Mouse (Mus musculus): ENCODE results near the gene Maats1. TPM values are rescaled to one million over a fixed set of nuclear protein-coding genes. Genes with fewer than 3 reads are reported as not detected.

Maats1 gene
- polyA plus RNA-seq, 2 experiments from 2014 or later: 0.24 TPM; not detected in 1

DNA sequence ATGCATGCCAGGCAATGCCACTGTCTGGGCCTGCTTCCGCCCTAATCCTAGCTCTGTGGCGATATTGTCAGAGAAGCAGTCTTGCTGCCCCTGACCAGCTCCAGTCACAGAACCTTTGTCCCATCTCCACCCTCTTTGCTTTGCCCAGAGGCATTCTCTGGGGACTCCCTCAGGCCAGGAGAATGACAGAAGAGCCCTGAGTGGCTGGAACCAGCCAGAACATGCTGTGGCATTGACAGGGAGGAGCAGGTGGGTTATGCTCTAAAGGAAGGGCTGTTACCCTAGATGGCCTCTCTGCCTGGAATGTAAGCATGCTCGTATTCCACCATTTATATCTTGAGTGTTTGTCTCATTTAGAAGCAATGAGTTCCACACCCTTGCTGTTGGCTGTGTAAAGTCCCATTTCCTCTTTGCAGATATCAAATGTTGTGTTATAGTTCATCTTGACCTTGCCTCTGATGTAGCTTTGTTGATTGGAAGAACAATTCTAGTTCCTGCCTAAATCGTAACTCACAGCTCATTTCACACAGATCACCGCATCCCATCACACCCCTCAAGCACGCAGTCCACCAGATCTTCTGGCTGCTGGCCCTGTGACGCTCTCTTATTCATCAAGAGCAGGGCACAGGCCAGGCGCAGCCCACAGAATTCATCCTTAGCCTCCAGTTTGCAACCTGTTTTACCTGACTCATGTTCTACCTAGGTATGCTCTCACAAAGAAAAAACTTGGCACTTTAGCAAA lies 28.9 kb upstream of the Maats1 start:
- no peak for ATAC-seq

DNA sequence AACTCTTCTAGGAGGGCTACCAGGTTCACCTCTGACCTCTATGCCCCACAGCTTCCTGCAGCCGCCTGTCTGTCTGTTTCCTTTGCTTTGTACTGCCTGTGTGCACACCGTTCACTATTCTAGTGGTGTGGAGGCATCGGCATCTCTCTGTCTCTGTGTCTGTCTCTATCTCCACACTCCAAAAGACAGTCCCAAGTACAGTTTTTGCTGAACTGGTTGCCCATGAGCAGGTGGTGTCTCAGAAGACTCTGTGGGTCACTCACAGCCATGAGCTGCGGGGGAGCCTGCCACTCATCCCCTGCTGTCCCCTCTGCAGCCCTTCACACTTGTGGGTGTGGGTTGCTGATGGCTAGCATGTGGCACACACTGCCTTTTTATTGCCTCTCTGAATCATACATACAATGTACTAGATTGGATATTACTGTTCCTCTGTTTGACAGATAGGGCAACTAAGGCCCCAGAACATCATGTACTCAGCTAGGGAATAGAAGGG lies 28.1 kb upstream of the Maats1 start:
- ATAC-seq: no peak

- ATAC-seq: no peak
These were observed 27.5 kb upstream of the Maats1 start for GRCm38 (mm10) chr16:38369431-38369830.

GRCm38 (mm10) chr16:38369000-38369399 lies 27.1 kb upstream of the Maats1 start:
- no peak for ATAC-seq

DNA sequence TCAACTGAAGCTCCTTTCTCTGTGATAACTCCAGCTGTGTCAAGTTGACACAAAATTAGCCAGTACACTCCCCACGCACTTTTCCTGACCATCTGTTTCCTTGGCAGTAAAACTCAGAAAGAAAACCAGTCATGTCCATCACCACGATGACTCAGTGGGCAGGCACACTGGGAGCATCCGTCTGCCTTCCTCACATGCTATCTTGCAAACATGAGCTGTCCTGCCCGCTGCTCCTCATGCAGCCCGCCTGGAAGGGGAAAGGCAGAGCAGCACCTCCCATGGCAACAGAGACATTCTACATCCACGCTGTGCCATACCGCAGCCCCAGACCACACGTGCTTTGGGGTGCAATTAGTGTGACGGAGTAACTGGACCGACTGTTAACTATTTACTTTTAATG lies 26.4 kb upstream of the Maats1 start:
- ATAC-seq: no peak

DNA sequence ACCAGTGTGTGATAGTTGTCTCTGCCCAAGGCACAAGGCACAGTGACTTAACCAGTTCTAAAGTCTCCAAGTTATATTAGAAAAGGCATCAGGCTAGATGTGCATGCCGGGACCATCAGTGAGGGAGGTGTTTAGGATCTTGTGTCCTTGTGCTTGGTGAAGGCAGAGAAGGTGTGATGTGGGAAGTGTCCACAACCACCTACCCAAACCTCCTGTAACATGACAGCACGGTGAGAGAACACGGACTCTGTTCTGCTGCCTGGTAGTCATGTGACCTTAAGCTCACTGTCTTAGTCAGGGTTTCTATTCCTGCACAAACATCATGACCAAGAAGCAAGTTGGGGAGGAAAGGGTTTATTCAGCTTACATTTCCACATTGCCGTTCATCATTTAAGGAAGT lies 24.3 kb upstream of the Maats1 start:
- ATAC-seq: no peak

DNA sequence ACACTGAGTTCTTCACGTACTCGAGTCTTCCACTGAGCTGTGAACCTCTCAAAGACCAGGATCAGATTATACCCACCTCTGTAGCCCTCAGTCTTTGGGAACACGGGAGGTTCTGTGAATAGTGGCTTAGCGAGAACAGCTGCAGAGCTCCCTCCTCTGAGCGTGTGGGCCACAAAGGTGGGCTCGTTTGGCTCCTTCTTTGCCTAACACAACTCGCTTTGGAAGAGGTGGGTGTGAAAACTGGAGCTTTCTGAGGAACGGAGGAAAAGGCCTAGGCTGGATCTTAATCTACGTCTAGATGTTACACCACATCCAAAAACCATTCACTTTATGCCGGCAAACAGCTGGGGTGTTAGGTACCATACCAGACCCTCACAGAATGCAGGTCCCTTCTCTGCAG lies 23.4 kb upstream of the Maats1 start:
- no peak for ATAC-seq

GRCm38 (mm10) chr16:38363657-38364056 lies 21.7 kb upstream of the Maats1 start:
- ATAC-seq: no peak

DNA sequence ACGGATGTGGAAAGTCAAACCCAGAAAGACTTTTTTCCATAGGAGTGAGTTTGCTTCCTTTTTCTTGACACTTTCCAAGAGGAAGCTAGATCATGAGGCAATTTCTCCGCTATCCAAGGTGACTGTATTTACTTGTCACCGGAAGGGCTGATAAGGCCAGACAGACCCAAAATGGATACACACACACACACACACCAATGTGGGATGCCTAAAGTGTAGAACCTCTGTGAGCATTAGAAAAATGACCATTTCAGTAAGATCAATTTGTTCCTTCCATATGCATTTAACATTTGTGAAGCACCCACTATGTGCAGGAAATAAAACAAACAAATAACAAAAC lies 21.3 kb upstream of the Maats1 start:
- no peak for ATAC-seq

DNA sequence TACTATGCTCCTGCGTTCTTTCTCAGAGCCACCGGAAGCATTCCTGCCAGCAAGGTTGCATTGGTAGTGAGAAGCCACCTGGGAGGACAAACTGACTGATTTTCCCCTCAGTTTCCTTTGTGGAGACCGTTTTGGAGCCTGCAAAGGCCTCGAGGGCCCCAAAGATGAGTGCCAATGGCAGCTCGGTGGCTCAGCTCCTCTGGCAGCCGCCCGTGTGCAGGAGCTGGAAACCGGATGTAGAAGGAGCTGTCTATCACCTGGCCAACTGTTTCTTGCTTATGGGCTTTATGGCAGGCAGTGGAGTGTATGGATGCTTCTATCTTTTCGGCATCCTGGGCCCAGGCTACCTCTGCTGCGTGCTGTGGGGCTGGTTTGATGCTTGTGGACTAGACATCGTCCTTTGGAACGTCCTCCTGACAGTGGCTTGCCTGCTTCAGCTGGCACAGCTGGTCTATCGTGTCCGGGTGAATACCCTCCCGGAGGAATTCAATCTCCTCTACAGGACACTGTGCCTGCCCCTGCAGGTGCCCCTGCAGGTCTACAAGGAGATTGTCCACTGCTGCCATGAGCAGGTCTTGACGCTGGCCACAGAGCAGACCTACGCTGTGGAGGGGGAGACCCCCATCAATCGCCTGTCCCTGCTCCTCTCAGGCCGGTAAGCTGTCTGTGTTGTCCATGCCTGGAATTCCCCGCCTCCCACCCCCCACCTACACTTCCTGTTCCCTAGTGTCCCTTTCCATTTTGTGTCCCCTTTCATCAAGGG lies 20.7 kb upstream of the Maats1 start:
- ATAC-seq: no peak

GRCm38 (mm10) chr16:38361933-38362332 lies 20.0 kb upstream of the Maats1 start, which contains the start of gene Popdc2:
Popdc2 (plus strand) TSS chr16:38362209.
- ATAC-seq: no peak

DNA sequence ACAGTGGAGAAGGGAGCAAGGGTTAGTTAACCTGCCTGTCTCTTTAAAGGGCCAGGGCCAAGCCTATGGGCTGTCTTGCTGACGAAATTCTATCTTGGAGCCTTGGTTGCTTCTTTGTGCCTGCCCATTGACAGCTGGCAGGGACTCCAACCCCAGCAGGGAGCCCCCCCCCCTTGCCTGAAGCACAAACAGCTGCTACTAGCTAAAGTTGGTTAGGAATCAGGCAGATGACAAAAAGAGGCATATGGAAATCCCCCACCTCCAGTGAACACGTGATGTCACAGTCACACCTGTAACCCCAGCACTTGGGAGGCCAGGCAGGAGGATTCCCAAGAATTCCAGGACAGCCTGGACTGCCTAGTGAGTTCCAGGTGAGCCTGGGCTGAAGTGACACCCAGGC lies 18.4 kb upstream of the Maats1 start:
- ATAC-seq: peak; percentile 35

DNA sequence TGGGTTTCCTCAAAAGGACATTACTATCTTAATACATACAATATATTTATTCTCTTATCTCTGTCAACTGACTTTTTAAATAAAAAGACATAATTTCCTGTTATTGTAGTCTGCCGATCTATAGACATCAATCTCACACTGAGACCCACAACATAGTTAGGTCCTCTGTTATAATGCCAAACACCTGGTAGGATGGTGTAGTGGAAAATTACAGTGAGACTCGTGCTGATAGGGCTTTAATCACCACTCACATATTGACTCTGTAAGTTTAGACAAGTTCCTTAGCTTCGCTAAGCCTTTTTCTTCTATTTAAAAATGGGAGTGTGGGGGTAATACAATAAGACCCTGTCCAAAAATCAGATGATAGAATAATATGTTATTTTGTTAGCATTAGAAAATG lies 17.9 kb upstream of the Maats1 start:
- ATAC-seq: peak; percentile 52

- no peak for ATAC-seq
These were observed 17.3 kb upstream of the Maats1 start for GRCm38 (mm10) chr16:38359241-38359640.

GRCm38 (mm10) chr16:38358256-38358812 lies 16.4 kb upstream of the Maats1 start:
- no peak for ATAC-seq

DNA sequence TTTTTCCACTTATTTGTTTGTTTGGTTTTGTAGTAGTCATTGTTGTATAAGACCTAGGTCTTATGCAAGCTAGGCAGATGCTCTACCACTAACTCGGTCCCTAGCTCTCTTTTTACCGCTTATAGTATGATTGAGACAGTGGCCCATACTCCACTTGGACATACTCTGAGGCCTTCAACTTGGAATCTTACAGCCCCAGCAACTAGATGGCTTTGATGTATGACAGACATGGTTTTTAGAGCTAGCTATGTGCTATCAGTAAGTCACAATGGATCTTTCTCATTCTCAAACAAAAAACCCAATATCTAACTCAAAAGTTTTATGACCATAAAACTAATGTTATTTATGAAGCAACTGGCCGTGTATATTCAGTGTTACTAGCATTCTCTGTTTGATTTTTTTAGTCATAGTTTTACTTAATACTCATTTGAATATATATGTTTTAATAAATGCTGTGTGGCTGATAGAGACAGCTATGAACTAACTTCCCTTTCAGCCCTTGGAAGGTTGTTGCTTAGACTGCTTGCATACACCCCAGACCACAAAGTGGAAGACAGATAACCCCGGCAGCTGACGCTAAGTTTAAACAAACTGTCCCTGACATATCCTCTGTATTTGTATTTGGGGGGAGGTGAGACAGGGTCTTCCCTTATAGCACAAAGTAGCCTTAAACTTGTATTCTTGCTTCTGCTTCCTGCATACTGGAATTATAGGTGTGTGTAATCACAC lies 12.4 kb upstream of the Maats1 start:
- ATAC-seq: no peak

- ATAC-seq: peak; percentile 50
These were observed 11.7 kb upstream of the Maats1 start for GRCm38 (mm10) chr16:38353642-38354041.

DNA sequence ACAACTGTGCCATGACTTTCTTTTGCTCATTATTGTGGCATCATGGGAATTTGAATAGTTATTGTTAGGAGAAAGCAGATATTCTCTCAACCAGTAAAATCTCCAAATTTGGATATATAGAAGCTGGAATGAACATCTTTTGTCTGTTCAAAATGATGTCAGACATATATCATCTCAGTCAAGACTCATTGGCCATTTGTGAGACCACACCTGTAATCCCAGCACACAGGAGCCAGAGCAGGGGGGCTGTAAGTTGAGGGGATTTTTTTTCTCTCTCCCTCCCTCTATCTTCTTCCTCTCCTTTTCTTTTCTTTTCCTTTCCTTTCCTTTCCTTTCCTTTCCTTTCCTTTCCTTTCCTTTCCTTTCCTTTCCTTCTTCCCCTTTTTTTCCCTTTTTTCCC lies 10.9 kb upstream of the Maats1 start:
- peak; percentile 69 for ATAC-seq

DNA sequence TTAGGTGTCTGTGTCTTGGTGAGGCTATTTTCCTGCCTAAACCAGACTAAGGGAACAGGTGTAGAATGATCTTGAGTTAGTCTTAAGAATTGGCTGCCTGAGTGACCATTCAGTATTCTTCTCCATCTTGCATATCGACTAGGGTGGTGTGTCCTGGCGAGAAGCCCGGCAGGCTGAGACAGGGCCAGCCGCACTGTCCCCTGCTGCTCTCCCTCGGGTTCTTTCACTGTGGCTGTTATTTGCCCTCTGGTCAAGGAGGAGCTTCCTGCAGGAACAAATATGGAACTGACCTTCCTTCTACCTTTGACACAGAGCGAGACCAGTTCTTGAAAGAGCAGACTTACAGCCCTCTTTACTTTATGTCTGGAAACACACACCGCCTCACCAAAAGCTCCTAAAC lies 10.1 kb upstream of the Maats1 start:
- no peak for ATAC-seq

GRCm38 (mm10) chr16:38350939-38351338 lies 9.0 kb upstream of the Maats1 start:
- ATAC-seq: no peak

GRCm38 (mm10) chr16:38350361-38350855 lies 8.5 kb upstream of the Maats1 start:
- no peak for ATAC-seq

- no peak for ATAC-seq
These were observed 7.9 kb upstream of the Maats1 start for GRCm38 (mm10) chr16:38349881-38350280.

DNA sequence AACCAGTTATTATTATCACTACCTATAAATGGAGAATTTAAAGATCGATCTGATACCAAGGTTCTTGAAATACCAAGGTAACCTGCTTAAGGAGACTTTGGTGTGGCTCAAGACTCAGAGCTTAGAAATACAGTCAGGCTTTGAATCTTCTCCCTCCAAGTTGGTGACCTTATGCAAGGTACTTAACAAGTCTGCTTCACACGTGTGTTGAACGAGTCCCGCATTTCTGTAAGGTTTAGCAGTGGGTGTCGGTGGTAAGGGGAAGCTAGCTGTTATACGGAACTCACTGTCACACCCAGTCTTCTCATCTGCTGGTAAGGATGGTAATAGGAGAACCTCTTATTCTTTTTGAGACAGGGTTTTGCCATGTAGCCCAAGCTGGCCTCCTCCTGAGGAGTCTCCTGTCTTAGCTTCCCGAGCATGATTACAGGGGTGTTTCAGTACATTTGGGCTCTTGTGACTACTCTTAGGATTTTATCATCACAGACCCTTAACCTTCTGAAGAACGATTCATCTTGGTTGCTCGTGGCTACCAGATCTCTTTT lies 6.3 kb upstream of the Maats1 start:
- no peak for ATAC-seq
